Mouse (Mus musculus) brain, embryonic 14.5 days (tissue): ENCODE measurements around the gene Ftsj3.

Source experiments
- CTCF ChIP-seq: fragments of 200-500 bp; IDR thresholded peaks from 2 replicates; pipeline ENCODE4 v1.5.1; 2012; ENCODE audit warnings: inconsistent platforms, mild to moderate bottlenecking, moderate library complexity, borderline replicate concordance; ENCODE audit not compliant: insufficient read depth, insufficient read length; ENCODE audit errors: extremely low read depth
- POLR2A ChIP-seq: fragments of 200-500 bp; IDR thresholded peaks from 2 replicates; pipeline ENCODE4 v1.6.1; 2012; ENCODE audit warnings: mild to moderate bottlenecking, inconsistent platforms, borderline replicate concordance; ENCODE audit not compliant: poor library complexity, insufficient read depth, insufficient read length, severe bottlenecking; ENCODE audit errors: extremely low read depth

- TF ChIP-seq CTCF (no peak), POLR2A (no peak)
Observed at GRCm38 (mm10) chr11:106260826-106261450, 5.1 kb upstream of the Ftsj3 start.
